Mouse (Mus musculus) kidney, postnatal 14 days (tissue): ENCODE data around the gene Znfx1.

Source experiments
- DNase-seq: peaks from one replicate; pipeline ENCODE4 v3.0.0; 2022; ENCODE audit warnings: mixed read lengths

Gene Znfx1

GRCm38 (mm10) chr2:167071641-167072601 is 9.1 kb upstream of the Znfx1 start:
- DNase-seq = peak; percentile 95

GRCm38 (mm10) chr2:167071266-167071640 is 8.4 kb upstream of the Znfx1 start:
- no peak for DNase-seq

GRCm38 (mm10) chr2:167070341-167070740 is 7.5 kb upstream of the Znfx1 start:
- DNase-seq = peak; percentile 67

- no peak for DNase-seq
Measured at GRCm38 (mm10) chr2:167067575-167067974, 4.8 kb upstream of the Znfx1 start.

- no peak for DNase-seq
Measured at GRCm38 (mm10) chr2:167066528-167067516, 4.0 kb upstream of the Znfx1 start.

- no peak for DNase-seq
Measured at GRCm38 (mm10) chr2:167066031-167066430, 3.2 kb upstream of the Znfx1 start.

- no peak for DNase-seq
Measured at GRCm38 (mm10) chr2:167064601-167065295, 1.9 kb upstream of the Znfx1 start.

GRCm38 (mm10) chr2:167063906-167064496 is 1.2 kb upstream of the Znfx1 start:
- DNase-seq = no peak

- DNase-seq = peak; percentile 98
Measured at GRCm38 (mm10) chr2:167062497-167062911, 311 bp downstream of the Znfx1 start.

- no peak for DNase-seq
Measured at GRCm38 (mm10) chr2:167061381-167062034, 1.3 kb downstream of the Znfx1 start.

- no peak for DNase-seq
Measured at GRCm38 (mm10) chr2:167060761-167061160, 2.1 kb downstream of the Znfx1 start.

- peak; percentile 30 for DNase-seq
Measured at GRCm38 (mm10) chr2:167060360-167060759, 2.5 kb downstream of the Znfx1 start.

GRCm38 (mm10) chr2:167059960-167060359 is 2.9 kb downstream of the Znfx1 start:
- DNase-seq = peak; percentile 67

GRCm38 (mm10) chr2:167059536-167059935 is 3.3 kb downstream of the Znfx1 start:
- no peak for DNase-seq

- no peak for DNase-seq
Measured at GRCm38 (mm10) chr2:167058814-167059387, 3.9 kb downstream of the Znfx1 start.

GRCm38 (mm10) chr2:167058201-167058600 is 4.6 kb downstream of the Znfx1 start:
- peak; percentile 76 for DNase-seq

GRCm38 (mm10) chr2:167056942-167057323 is 5.9 kb downstream of the Znfx1 start:
- no peak for DNase-seq

- no peak for DNase-seq
Measured at GRCm38 (mm10) chr2:167056210-167056941, 6.4 kb downstream of the Znfx1 start.

GRCm38 (mm10) chr2:167055386-167055785 is 7.4 kb downstream of the Znfx1 start:
- peak; percentile 79 for DNase-seq

GRCm38 (mm10) chr2:167053127-167053844 is 9.5 kb downstream of the Znfx1 start:
- no peak for DNase-seq
